Mouse (Mus musculus) MEL-GATA-1-ER (cell line): ENCODE results near the gene Camp.
A peak's percentile ranks its signal among the peaks of the same experiment; 100 is the strongest.

Source experiments
- DNase-seq: peaks from one replicate; pipeline ENCODE4 v3.0.0-alpha.2; 2012; ENCODE audit warnings: low read depth; ENCODE audit errors: extremely low read depth

Camp gene

GRCm38 (mm10) chr9:109849312-109849758 lies at the start of gene Camp:
Gene Camp, minus strand, starts transcription at chr9:109849617.
- DNase-seq: no peak

- DNase-seq: no peak
These were observed 48.6 kb upstream of the Camp start for GRCm38 (mm10) chr9:109898027-109898426.

GRCm38 (mm10) chr9:109896253-109897150 lies 47.1 kb upstream of the Camp start:
- no peak for DNase-seq

- DNase-seq: no peak
These were observed 46.2 kb upstream of the Camp start for GRCm38 (mm10) chr9:109895593-109895992.

- no peak for DNase-seq
These were observed 45.1 kb upstream of the Camp start for GRCm38 (mm10) chr9:109894413-109895090.

GRCm38 (mm10) chr9:109892651-109893250 lies 43.3 kb upstream of the Camp start:
- DNase-seq: peak; percentile 56

- DNase-seq: no peak
These were observed 42.1 kb upstream of the Camp start for GRCm38 (mm10) chr9:109891501-109891900.

GRCm38 (mm10) chr9:109887321-109887720 lies 37.9 kb upstream of the Camp start:
- no peak for DNase-seq

- DNase-seq: no peak
These were observed 36.8 kb upstream of the Camp start for GRCm38 (mm10) chr9:109886259-109886658.

GRCm38 (mm10) chr9:109879305-109879704 lies 29.9 kb upstream of the Camp start:
- no peak for DNase-seq

GRCm38 (mm10) chr9:109877666-109878065 lies 28.2 kb upstream of the Camp start:
- no peak for DNase-seq

- DNase-seq: no peak
These were observed 27.3 kb upstream of the Camp start for GRCm38 (mm10) chr9:109876756-109877155.

GRCm38 (mm10) chr9:109875695-109876601 lies 26.5 kb upstream of the Camp start:
- no peak for DNase-seq

- DNase-seq: peak; percentile 99
These were observed 25.6 kb upstream of the Camp start, which contains the start of gene Cdc25a for GRCm38 (mm10) chr9:109874797-109875691. Gene Cdc25a, plus strand, starts transcription at chr9:109875579.

GRCm38 (mm10) chr9:109870983-109871572 lies 21.7 kb upstream of the Camp start:
- DNase-seq: no peak

- no peak for DNase-seq
These were observed 16.8 kb upstream of the Camp start for GRCm38 (mm10) chr9:109866218-109866617.

GRCm38 (mm10) chr9:109863085-109863484 lies 13.7 kb upstream of the Camp start:
- peak; percentile 83 for DNase-seq

- peak; percentile 59 for DNase-seq
These were observed 13.1 kb upstream of the Camp start for GRCm38 (mm10) chr9:109862397-109863044.

GRCm38 (mm10) chr9:109855947-109856346 lies 6.5 kb upstream of the Camp start:
- DNase-seq: no peak
